Mouse (Mus musculus) MEL (cell line): ENCODE measurements around the gene Gm11627. TPM values are rescaled to one million over a fixed set of nuclear protein-coding genes. Genes with fewer than 3 reads are reported as not detected.
A peak's percentile ranks its signal among the peaks of the same experiment; 100 is the strongest.

Source experiments
- DNase-seq: peaks from one replicate; pipeline ENCODE4 v3.0.0; 2011; ENCODE audit warnings: low read depth, low spot score
- H3K27ac ChIP-seq: 2 replicates; pipeline ENCODE4 v1.5.1; 2012; ENCODE audit warnings: low read depth, mild to moderate bottlenecking, control low read depth, low read length, moderate library complexity; ENCODE audit not compliant: control insufficient read depth
- H3K27me3 ChIP-seq, 2 experiments: fragments of 150-350 bp in 1 of 2; sonication (generic) in 1 of 2; 2 replicates each; pipeline ENCODE4 v1.6.1; 2012; ENCODE audit warnings: low read length in 2 of 2, mild to moderate bottlenecking in 2 of 2, improper control_type of control experiment in 1 of 2, moderate library complexity in 1 of 2; ENCODE audit not compliant: insufficient read depth in 2 of 2, control insufficient read depth in 1 of 2
- H3K36me3 ChIP-seq, 2 experiments: 2 replicates each; pipeline ENCODE4 v1.6.1; 2012 to 2014; ENCODE audit warnings: low read length in 2 of 2, improper control_type of control experiment in 1 of 2, inconsistent platforms in 1 of 2, mild to moderate bottlenecking in 1 of 2; ENCODE audit not compliant: insufficient read depth in 2 of 2, control insufficient read depth in 1 of 2
- H3K4me1 ChIP-seq, 2 experiments: fragments of 150-350 bp in 1 of 2; sonication (generic) in 1 of 2; 2 replicates each; pipeline ENCODE4 v1.6.1; 2012; ENCODE audit warnings: low read length in 2 of 2, improper control_type of control experiment in 1 of 2, mild to moderate bottlenecking in 1 of 2; ENCODE audit not compliant: insufficient read depth in 2 of 2, control insufficient read depth in 1 of 2
- H3K4me3 ChIP-seq, 2 experiments: fragments of 150-350 bp in 1 of 2; sonication (generic) in 1 of 2; 2 replicates each; pipeline ENCODE4 v1.5.1; 2012; ENCODE audit warnings: low read depth in 2 of 2, low read length in 2 of 2, mild to moderate bottlenecking in 2 of 2, moderate library complexity in 2 of 2, control low read depth in 1 of 2, improper control_type of control experiment in 1 of 2; ENCODE audit not compliant: control insufficient read depth in 1 of 2, insufficient read depth in 1 of 2
- H3K79me2 ChIP-seq: 2 replicates; pipeline ENCODE4 v1.6.1; 2012; ENCODE audit warnings: mild to moderate bottlenecking, low read length, moderate library complexity; ENCODE audit not compliant: control insufficient read depth, poor library complexity, insufficient read depth
- H3K9ac ChIP-seq: 2 replicates; pipeline ENCODE4 v1.6.1; 2012; ENCODE audit warnings: low read depth, mild to moderate bottlenecking, control low read depth, low read length, moderate library complexity; ENCODE audit not compliant: control insufficient read depth, poor library complexity, severe bottlenecking
- H3K9me3 ChIP-seq: fragments of 150-350 bp; sonication (generic); replicated peaks from 2 replicates; pipeline ENCODE4 v1.6.1; 2012; ENCODE audit warnings: mild to moderate bottlenecking, low read length, improper control_type of control experiment, moderate library complexity; ENCODE audit not compliant: insufficient read depth
- BHLHE40 ChIP-seq: IDR thresholded peaks from 2 replicates; pipeline ENCODE4 v1.6.1; 2012; ENCODE audit warnings: low read depth, mild to moderate bottlenecking, inconsistent platforms, low read length, improper control_type of control experiment, borderline replicate concordance
- CHD2 ChIP-seq: IDR thresholded peaks from 2 replicates; pipeline ENCODE4 v1.6.1; 2011; ENCODE audit warnings: low read length, improper control_type of control experiment
- CTCF ChIP-seq, 3 experiments: IDR thresholded peaks in 2 of 3; conservative IDR thresholded peaks in 1 of 3; 2 replicates each; pipeline ENCODE4 v1.5.1; 2011 to 2012; ENCODE audit warnings: low read length in 3 of 3, low read depth in 2 of 3, mild to moderate bottlenecking in 2 of 3, improper control_type of control experiment in 1 of 3, inconsistent platforms in 1 of 3, mixed read lengths in 1 of 3, moderate library complexity in 1 of 3; ENCODE audit not compliant: control insufficient read depth in 1 of 3, insufficient read depth in 1 of 3, poor library complexity in 1 of 3, severe bottlenecking in 1 of 3
- E2F4 ChIP-seq: IDR thresholded peaks from 2 replicates; pipeline ENCODE4 v1.6.1; 2011; ENCODE audit warnings: low read depth, low read length, improper control_type of control experiment, borderline replicate concordance
- EP300 ChIP-seq, 2 experiments: IDR thresholded peaks; 2 replicates each; pipeline ENCODE4 v1.6.1; 2011; ENCODE audit warnings: improper control_type of control experiment in 2 of 2, low read length in 2 of 2, low read depth in 1 of 2, mild to moderate bottlenecking in 1 of 2
- ETS1 ChIP-seq: IDR thresholded peaks from 2 replicates; pipeline ENCODE4 v1.6.1; 2012; ENCODE audit warnings: low read depth, mild to moderate bottlenecking, inconsistent platforms, low read length, improper control_type of control experiment, moderate library complexity
- GATA1 ChIP-seq: IDR thresholded peaks from 2 replicates; pipeline ENCODE4 v1.6.1; 2011; ENCODE audit warnings: low read depth, low read length, improper control_type of control experiment
- HCFC1 ChIP-seq: IDR thresholded peaks from 2 replicates; pipeline ENCODE4 v1.6.1; 2012; ENCODE audit warnings: low read depth, mild to moderate bottlenecking, inconsistent platforms, low read length, improper control_type of control experiment, moderate library complexity
- KAT2A ChIP-seq: conservative IDR thresholded peaks from 2 replicates; pipeline ENCODE4 v1.6.1; 2012; ENCODE audit warnings: low read depth, low read length, improper control_type of control experiment, inconsistent platforms
- MAZ ChIP-seq: IDR thresholded peaks from 2 replicates; pipeline ENCODE4 v1.6.1; 2012; ENCODE audit warnings: low read depth, mild to moderate bottlenecking, inconsistent platforms, low read length, improper control_type of control experiment
- MXI1 ChIP-seq: IDR thresholded peaks from 2 replicates; pipeline ENCODE4 v1.6.1; 2011; ENCODE audit warnings: mild to moderate bottlenecking, low read depth, low read length, improper control_type of control experiment
- MYB ChIP-seq: IDR thresholded peaks from 2 replicates; pipeline ENCODE4 v1.6.1; 2011; ENCODE audit warnings: mild to moderate bottlenecking, low read depth, low read length, improper control_type of control experiment
- MYC ChIP-seq: IDR thresholded peaks from 2 replicates; pipeline ENCODE4 v1.6.1; 2011; ENCODE audit warnings: low read depth, mild to moderate bottlenecking, low read length, improper control_type of control experiment, moderate library complexity
- POLR2A ChIP-seq, 2 experiments: IDR thresholded peaks; 2 replicates each; pipeline ENCODE4 v1.6.1; 2011 to 2012; ENCODE audit warnings: low read length in 2 of 2, mild to moderate bottlenecking in 2 of 2, control low read depth in 1 of 2, improper control_type of control experiment in 1 of 2, low read depth in 1 of 2, moderate library complexity in 1 of 2; ENCODE audit not compliant: control insufficient read depth in 1 of 2, insufficient read depth in 1 of 2, poor library complexity in 1 of 2
- POLR2AphosphoS2 ChIP-seq: IDR thresholded peaks from 2 replicates; pipeline ENCODE4 v1.6.1; 2011; ENCODE audit warnings: low read length, improper control_type of control experiment
- RAD21 ChIP-seq: IDR thresholded peaks from 2 replicates; pipeline ENCODE4 v1.6.1; 2011; ENCODE audit warnings: mild to moderate bottlenecking, low read depth, low read length, improper control_type of control experiment
- RCOR1 ChIP-seq: IDR thresholded peaks from 2 replicates; pipeline ENCODE4 v1.6.1; 2012; ENCODE audit warnings: low read depth, mild to moderate bottlenecking, inconsistent platforms, low read length, improper control_type of control experiment
- SMC3 ChIP-seq: IDR thresholded peaks from 2 replicates; pipeline ENCODE4 v1.6.1; 2011; ENCODE audit warnings: low read depth, low read length, improper control_type of control experiment
- TBP ChIP-seq: IDR thresholded peaks from 2 replicates; pipeline ENCODE4 v1.8.0; 2011; ENCODE audit warnings: low read depth, low read length, improper control_type of control experiment
- UBTF ChIP-seq: IDR thresholded peaks from 2 replicates; pipeline ENCODE4 v1.6.1; 2012; ENCODE audit warnings: low read depth, mild to moderate bottlenecking, inconsistent platforms, low read length, improper control_type of control experiment, moderate library complexity, borderline replicate concordance; ENCODE audit not compliant: insufficient read depth
- USF1 ChIP-seq: IDR thresholded peaks from 2 replicates; pipeline ENCODE4 v1.6.1; 2014; ENCODE audit warnings: low read depth, mild to moderate bottlenecking, inconsistent platforms, low read length, improper control_type of control experiment, moderate library complexity
- ZKSCAN1 ChIP-seq: IDR thresholded peaks from 2 replicates; pipeline ENCODE4 v1.6.1; 2012; ENCODE audit warnings: low read depth, mild to moderate bottlenecking, inconsistent platforms, low read length, improper control_type of control experiment, moderate library complexity
- polyA plus RNA-seq, 2 experiments: library from polyadenylated mRNA; stranded (reverse) in 1 of 2; unstranded in 1 of 2; fragments of >175 nt in 1 of 2; fragments of >200 nt in 1 of 2; gene quantifications; 2 replicates each; pipeline versions ENCODE4 v1.2.1 to v1.2.4; 2012; ENCODE audit warnings: low replicate concordance in 2 of 2, low read depth in 1 of 2; ENCODE audit not compliant: insufficient read length in 2 of 2, insufficient read depth in 1 of 2, missing spikeins in 1 of 2
- total RNA-seq: library from RNA; depleted of rRNA; stranded (reverse); fragments of 300-350 nt; gene quantifications from 2 replicates; pipeline ENCODE4 v1.2.3, GENCODE M21; 2012; rRNA removed

The Gm11627 gene
- total RNA-seq, result 0.33 and 0.35 TPM in 2 replicates
- under 1 TPM in 1 of 2 experiments, not detected in 1; 0.13 TPM for polyA plus RNA-seq

- Histone ChIP-seq H3K79me2 (no peaks in the 10 kb centered on the region; the same call in 1 of the 2 replicates), H3K9ac (peak within 1 kb of the TSS; percentile 55), H3K4me3 (peak within 1 kb of the TSS; percentile 54 to 59), H3K36me3 (peaks cover 0 to 6% of the 10 kb centered on the region in 2 experiments; a peak in 2 of 4 replicates), H3K9me3 (no peaks in the 10 kb centered on the region), H3K27ac (no peak within 1 kb of the TSS), H3K27me3 (peaks cover 15 to 27% of the 10 kb centered on the region in 2 experiments)
- no peak for DNase-seq
- TF ChIP-seq MXI1 (no peak), UBTF (0 out of 2 replicates have a peak, but pooled peaks have one; percentile 46), E2F4 (no peak), MAZ (peak; percentile 5; the same call in 1 of the 2 replicates)
- TF ChIP-seq, all 39 proteins: peak for 2
- H3K4me1 ChIP-seq, result peaks cover 3% of the 10 kb centered on the region in 2 experiments; a peak in 2 of 4 replicates
These were observed at the start of gene Gm11627 for GRCm38 (mm10) chr11:102579165-102580033. Gene Gm11627, minus strand, starts transcription at chr11:102579461.

- H3K27me3 ChIP-seq, result peaks cover 21 to 24% of the 10 kb centered on the region in 2 experiments
- H3K27ac ChIP-seq, result no peak overlapping the region
- no peak for DNase-seq
- no peak overlapping the region for H3K4me3 ChIP-seq
- TF ChIP-seq MYC, result no peak
- no peak for TF ChIP-seq ZKSCAN1
- TF ChIP-seq GATA1, result no peak
- TF ChIP-seq POLR2A (IDR thresholded peaks at IDR 0.05; ENCODE audit: control insufficient read depth in 1 of 2, insufficient read depth in 1 of 2, low read depth in 1 of 2, low read length in 2 of 2, poor library complexity in 1 of 2), result no peak
- TF ChIP-seq MYB, result no peak
- TF ChIP-seq HCFC1, result no peak
- no peak for TF ChIP-seq CTCF (IDR thresholded peaks at IDR 0.05 in 2 of 3, conservative IDR thresholded peaks at IDR 0.05 in 1 of 3; ENCODE audit: control insufficient read depth in 1 of 3, insufficient read depth in 1 of 3, low read depth in 2 of 3, low read length in 3 of 3, poor library complexity in 1 of 3, severe bottlenecking in 1 of 3)
- TF ChIP-seq USF1, result no peak
- TF ChIP-seq SMC3, result no peak
- no peak for TF ChIP-seq KAT2A
- no peak for TF ChIP-seq BHLHE40
- TF ChIP-seq RCOR1, result no peak
- TF ChIP-seq TBP, result no peak
- no peak for TF ChIP-seq E2F4
- no peak for TF ChIP-seq RAD21
- TF ChIP-seq CHD2, result no peak
- no peak for TF ChIP-seq ETS1
- TF ChIP-seq POLR2AphosphoS2, result no peak
- TF ChIP-seq UBTF, result no peak
- TF ChIP-seq EP300 (IDR thresholded peaks at IDR 0.05; ENCODE audit: low read depth in 1 of 2, low read length in 2 of 2), result no peak
- H3K36me3 ChIP-seq, result no peaks in the 10 kb centered on the region
- no peaks in the 10 kb centered on the region for H3K9me3 ChIP-seq
- H3K79me2 ChIP-seq, result no peaks in the 10 kb centered on the region
- no peaks in the 10 kb centered on the region for H3K4me1 ChIP-seq
- H3K9ac ChIP-seq, result no peak overlapping the region
These were observed 49.3 kb upstream of the Gm11627 start for GRCm38 (mm10) chr11:102628529-102628928.
